Mouse (Mus musculus) midbrain, embryonic 15.5 days (tissue): ENCODE measurements at regions not wholly inside any gene's neighbourhood (a gene's known extent, or its start where the extent isn't known, plus 50 kb on each side); places are given as distances from the start of the nearest gene placed in this dataset.
A peak's percentile ranks its signal among the peaks of the same experiment; 100 is the strongest.

Experiments used
- ATAC-seq: fragments of 200-750 bp; cut with Nextera tagmentation; replicated peaks from 2 replicates; pipeline ENCODE4 v1.8.0; 2017; ENCODE audit warnings: moderate TSS enrichment
- H3K27ac ChIP-seq: fragments of 300-500 bp; sonication (generic); 2 replicates; pipeline ENCODE4 v1.5.1; 2015; ENCODE audit warnings: mild to moderate bottlenecking, inconsistent platforms
- H3K27me3 ChIP-seq: fragments of 300-500 bp; sonication (generic); replicated peaks from 2 replicates; pipeline ENCODE4 v1.6.1; 2015; ENCODE audit warnings: inconsistent platforms
- H3K36me3 ChIP-seq: fragments of 300-500 bp; sonication (generic); replicated peaks from 2 replicates; pipeline ENCODE4 v1.6.1; 2015; ENCODE audit warnings: inconsistent platforms
- H3K4me1 ChIP-seq: fragments of 300-500 bp; sonication (generic); 2 replicates; pipeline ENCODE4 v1.6.1; 2015; ENCODE audit warnings: inconsistent platforms
- H3K4me2 ChIP-seq: fragments of 300-500 bp; sonication (generic); 2 replicates; pipeline ENCODE4 v1.6.1; 2015; ENCODE audit warnings: inconsistent platforms, mild to moderate bottlenecking, moderate library complexity
- H3K4me3 ChIP-seq: fragments of 300-500 bp; sonication (generic); 2 replicates; pipeline ENCODE4 v1.5.1; 2015; ENCODE audit warnings: mild to moderate bottlenecking, inconsistent platforms
- H3K9ac ChIP-seq: fragments of 300-500 bp; sonication (generic); 2 replicates; pipeline ENCODE4 v1.6.1; 2015; ENCODE audit warnings: mild to moderate bottlenecking, inconsistent platforms
- H3K9me3 ChIP-seq: fragments of 300-500 bp; sonication (generic); 2 replicates; pipeline ENCODE4 v1.6.1; 2016; ENCODE audit warnings: inconsistent platforms
- WGBS: fragments of 180-500 bp; shearing (Covaris S2); methylation state at CpG from one replicate; pipeline ENCODE4 v1.1.7; 2015; ENCODE audit warnings: mixed read lengths; 5-methylcytosine and 5-hydroxymethylcytosine counted together

DNA sequence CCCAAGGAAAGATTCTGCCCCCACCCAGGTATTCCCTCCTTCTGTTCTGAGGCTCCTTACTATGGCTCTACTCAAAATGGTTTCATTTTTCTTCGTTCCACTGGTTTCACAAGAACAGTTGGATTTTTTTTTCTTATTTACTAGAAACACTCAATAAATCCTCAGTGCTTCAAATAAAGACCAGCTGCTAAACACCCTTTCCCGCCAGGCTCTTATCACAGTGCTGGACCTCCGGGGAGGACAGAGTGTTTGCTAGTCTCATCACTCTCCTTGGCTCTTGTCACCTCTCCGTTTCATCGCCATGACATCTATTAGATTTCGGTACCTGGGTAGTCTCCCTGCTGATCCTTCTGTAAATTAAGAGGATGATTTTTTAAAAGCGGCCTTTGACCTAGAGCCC, 293.7 kb downstream of the Gm9195 start:
- no peaks in the 10 kb centered on the region for H3K36me3 ChIP-seq
- no peak overlapping the region for H3K9ac ChIP-seq
- H3K27ac ChIP-seq = no peak overlapping the region
- no peaks in the 10 kb centered on the region for H3K4me1 ChIP-seq
- H3K4me2 ChIP-seq = no peak overlapping the region
- ATAC-seq = no peak
- no peaks in the 10 kb centered on the region for H3K9me3 ChIP-seq
- no peak overlapping the region for H3K4me3 ChIP-seq
- 51% methylated on average over 7 of the region's 7 CpGs for WGBS
- no peaks in the 10 kb centered on the region for H3K27me3 ChIP-seq

DNA sequence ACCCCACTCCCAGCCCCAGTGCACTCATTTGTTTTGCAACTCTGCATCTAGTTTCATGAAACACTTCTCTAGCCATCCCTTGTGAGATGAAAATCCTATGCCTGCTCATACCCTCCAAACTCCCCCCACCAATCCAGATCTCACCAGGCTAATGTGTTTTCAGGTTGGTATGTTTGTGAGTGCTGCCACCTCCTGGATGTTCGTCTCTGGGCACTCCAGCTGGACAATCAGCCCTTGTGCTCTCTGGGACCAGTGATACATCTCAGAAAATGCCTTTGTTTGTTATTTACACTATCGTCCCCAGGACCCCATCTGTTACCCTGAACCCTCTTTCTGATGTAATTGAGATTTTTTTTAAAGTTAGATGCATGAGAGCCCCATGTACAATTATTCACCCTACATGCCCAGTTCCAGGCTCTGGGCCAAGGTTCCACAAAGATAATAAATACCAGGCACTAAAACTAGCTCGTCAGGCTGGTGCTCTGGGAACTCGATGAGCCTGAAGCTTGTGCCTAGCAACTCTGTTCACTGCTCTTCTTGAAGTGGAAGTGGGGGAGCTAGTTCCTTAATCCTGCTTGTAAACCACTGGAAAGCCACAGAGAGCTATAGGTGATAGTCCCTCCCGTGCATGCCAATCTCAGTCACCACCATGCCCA, 304.2 kb downstream of the Gm9195 start:
- ATAC-seq = peak; percentile 77
- H3K27ac ChIP-seq = no peak overlapping the region
- H3K36me3 ChIP-seq = no peaks in the 10 kb centered on the region
- 41% methylated on average over 5 of the region's 5 CpGs for WGBS
- H3K4me1 ChIP-seq = no peaks in the 10 kb centered on the region
- H3K4me2 ChIP-seq = no peak overlapping the region
- H3K9me3 ChIP-seq = no peaks in the 10 kb centered on the region
- H3K9ac ChIP-seq = no peak overlapping the region
- no peak overlapping the region for H3K4me3 ChIP-seq
- H3K27me3 ChIP-seq = no peaks in the 10 kb centered on the region

DNA sequence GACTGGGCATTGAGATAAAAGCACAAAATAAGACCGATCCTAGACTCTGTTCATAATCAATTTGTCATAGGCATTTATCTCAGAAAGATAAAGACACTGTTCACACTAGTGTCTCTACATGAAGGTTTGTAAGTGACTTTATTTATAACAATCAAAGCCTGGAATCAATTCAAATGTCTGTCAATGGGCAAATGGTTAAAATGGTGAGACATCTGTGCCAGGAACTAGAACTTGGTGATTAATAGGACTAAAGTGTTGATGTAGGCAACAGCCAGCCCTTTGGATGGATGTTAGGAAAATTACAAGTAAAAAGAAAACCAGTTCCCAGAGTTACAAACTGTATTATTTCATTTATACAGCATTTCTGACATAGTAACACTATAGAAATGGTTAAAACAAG, 315.9 kb downstream of the Gm9195 start:
- H3K27ac ChIP-seq = no peak overlapping the region
- H3K9me3 ChIP-seq = no peaks in the 10 kb centered on the region
- H3K4me2 ChIP-seq = no peak overlapping the region
- ATAC-seq = no peak
- no peaks in the 10 kb centered on the region for H3K36me3 ChIP-seq
- H3K9ac ChIP-seq = no peak overlapping the region
- 81% methylated on average over 1 of the region's 1 CpGs for WGBS
- H3K27me3 ChIP-seq = no peaks in the 10 kb centered on the region
- H3K4me3 ChIP-seq = no peak overlapping the region
- no peaks in the 10 kb centered on the region for H3K4me1 ChIP-seq

DNA sequence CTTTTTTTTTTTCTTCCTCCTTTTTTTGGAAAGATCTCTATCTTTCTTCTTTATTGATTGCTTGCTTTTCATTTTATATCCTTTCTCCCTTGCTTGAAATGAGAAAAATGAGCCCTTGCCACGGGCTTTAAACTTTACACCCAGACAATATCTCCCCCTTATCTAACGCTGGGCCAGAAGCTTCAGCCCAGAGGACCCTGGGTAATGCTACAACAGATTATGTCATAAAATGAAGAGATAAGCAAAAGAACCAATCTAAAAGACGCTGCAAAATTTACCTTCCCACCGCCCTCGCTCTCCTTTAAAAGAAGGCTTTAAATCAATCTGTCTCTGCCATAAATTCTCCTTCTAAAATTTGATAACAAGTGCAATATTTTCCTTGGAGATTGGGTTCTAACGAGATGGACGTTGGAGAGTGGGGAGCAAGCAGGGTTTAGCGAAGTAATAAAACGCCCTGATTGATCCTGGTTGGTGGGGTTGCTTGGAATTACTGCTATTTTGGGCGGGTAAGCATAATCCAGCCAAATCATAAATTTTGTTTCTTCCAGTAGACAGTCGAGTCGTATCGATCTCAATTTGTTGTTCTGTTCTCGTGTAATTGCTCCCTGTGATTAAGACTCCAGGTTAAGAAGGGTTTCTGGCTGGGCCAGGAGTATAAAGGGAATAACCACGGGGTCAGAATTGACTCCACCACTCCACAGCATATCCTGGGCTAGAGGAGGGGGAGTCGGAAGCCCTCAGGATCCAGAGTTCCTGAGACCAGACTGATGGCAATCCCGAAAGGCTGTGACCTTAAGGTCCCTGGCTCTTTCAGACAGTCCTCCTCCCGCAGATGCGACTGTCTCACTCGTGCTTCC, 318.9 kb downstream of the Gm9195 start:
- Histone ChIP-seq H3K4me3 (no peak overlapping the region), H3K9me3 (no peaks in the 10 kb centered on the region), H3K36me3 (no peaks in the 10 kb centered on the region), H3K9ac (no peak overlapping the region), H3K27ac (no peak overlapping the region), H3K4me1 (no peaks in the 10 kb centered on the region), H3K27me3 (no peaks in the 10 kb centered on the region), H3K4me2 (no peak overlapping the region)
- ATAC-seq = no peak
- WGBS = 75% methylated on average over 20 of the region's 20 CpGs

DNA sequence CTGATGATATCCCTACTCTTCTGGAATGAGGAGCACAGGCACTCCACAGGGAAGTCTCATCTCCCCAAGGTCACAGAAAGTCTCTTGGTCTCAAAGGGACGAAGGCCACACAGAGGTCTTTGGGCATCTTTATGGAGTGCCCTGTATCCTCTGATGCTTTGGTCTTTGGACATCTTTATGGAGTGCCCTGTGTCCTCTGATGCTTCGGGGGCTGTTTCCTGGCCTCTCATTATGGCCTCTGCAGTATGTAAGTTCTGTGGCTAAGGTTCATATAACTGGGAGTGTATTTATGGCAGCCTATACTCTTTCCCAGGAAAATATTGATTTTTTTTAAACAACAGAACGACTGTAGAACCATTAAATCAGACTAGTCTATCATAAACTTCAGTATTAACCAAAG, 319.9 kb downstream of the Gm9195 start:
- H3K4me1 ChIP-seq = no peaks in the 10 kb centered on the region
- H3K9ac ChIP-seq = no peak overlapping the region
- no peak overlapping the region for H3K27ac ChIP-seq
- no peaks in the 10 kb centered on the region for H3K36me3 ChIP-seq
- no peak overlapping the region for H3K4me2 ChIP-seq
- H3K27me3 ChIP-seq = no peaks in the 10 kb centered on the region
- no peak overlapping the region for H3K4me3 ChIP-seq
- no peak for ATAC-seq
- 73% methylated on average over 3 of the region's 3 CpGs for WGBS
- no peaks in the 10 kb centered on the region for H3K9me3 ChIP-seq

DNA sequence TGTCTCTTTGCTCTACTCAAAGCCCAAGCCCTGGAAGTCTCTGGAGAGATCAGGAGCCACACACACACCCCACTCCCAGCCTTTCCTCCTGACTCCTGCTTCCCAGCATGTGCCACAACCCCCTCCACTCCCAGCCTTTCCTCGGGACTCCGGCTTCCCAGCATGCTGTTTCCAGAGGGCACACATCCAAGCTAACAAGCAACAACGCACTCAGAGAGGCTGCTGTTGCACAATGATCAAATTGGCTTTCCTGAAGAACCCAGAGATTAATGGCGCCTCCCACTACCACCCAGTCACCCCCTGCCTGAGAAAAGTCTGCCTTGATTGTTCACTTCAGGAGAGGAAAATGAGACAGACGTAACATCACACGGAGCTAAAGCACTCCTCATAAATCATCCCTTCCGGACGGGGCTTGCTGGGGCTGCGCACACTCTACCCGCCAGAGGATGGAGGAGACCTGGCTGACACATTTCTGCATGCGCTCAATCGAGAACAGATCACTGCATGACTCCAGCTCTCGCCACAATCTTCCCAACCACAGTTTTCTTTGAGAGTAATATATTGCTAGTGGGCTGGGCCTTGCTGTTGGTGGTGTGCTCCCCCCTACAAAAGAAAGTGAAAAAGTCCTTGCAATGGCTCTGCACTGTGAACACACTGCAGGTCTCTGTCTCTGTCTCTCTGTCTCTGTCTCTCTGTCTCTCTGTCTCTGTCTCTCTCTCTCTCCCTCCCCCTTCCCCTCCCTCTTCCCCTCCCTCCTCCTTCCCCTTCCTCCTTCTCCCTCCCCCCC, 332.9 kb downstream of the Gm9195 start:
- H3K9me3 ChIP-seq = no peaks in the 10 kb centered on the region
- 41% methylated on average over 13 of the region's 13 CpGs for WGBS
- H3K4me1 ChIP-seq = 0 out of 2 replicates have a peak, but pooled peaks cover 2% of the 10 kb centered on the region
- no peaks in the 10 kb centered on the region for H3K36me3 ChIP-seq
- H3K27me3 ChIP-seq = no peaks in the 10 kb centered on the region
- H3K27ac ChIP-seq = no peak overlapping the region
- peak overlapping the region; percentile 11 for H3K4me2 ChIP-seq
- no peak overlapping the region for H3K4me3 ChIP-seq
- peak; percentile 65 for ATAC-seq
- H3K9ac ChIP-seq = no peak overlapping the region

DNA sequence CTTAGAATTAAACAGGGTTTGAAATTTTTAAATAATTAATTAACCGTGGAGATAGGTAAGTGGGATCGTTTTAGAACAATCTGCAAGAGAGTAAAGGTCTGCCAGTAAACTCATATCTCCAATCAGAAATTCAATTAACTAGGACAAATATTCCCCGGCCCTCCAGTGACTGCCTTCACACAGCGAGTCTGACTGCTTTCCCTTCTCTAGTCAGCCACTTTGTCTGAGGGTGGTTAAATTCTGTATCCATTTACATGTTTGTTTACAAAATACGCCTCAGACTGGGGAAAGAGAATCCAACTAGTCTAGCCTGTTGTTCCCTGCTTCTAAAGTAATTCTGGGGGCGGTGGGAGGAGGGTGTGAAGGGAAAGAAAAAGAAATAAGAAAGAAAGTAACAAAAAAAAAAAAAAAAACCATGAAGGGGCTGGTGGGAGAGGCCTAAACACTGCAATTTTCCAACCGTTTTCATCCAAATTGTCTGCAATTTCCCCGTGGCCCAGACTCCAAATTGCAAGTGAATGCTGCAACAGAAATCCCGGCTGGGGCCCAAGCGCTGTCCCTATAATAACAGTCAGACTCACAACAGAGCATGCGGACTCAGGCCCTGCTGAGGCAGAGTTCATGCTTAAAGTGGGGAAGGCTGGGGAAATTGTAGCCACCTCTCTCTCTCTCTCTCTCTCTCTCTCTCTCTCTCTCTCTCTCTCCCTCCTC, 336.3 kb downstream of the Gm9195 start:
- Histone ChIP-seq H3K4me1 (0 out of 2 replicates have a peak, but pooled peaks cover 2% of the 10 kb centered on the region), H3K36me3 (no peaks in the 10 kb centered on the region), H3K9ac (no peak overlapping the region), H3K9me3 (no peaks in the 10 kb centered on the region), H3K27ac (no peak overlapping the region), H3K27me3 (no peaks in the 10 kb centered on the region), H3K4me2 (no peak overlapping the region), H3K4me3 (no peak overlapping the region)
- no peak for ATAC-seq
- WGBS = 37% methylated on average over 11 of the region's 11 CpGs

DNA sequence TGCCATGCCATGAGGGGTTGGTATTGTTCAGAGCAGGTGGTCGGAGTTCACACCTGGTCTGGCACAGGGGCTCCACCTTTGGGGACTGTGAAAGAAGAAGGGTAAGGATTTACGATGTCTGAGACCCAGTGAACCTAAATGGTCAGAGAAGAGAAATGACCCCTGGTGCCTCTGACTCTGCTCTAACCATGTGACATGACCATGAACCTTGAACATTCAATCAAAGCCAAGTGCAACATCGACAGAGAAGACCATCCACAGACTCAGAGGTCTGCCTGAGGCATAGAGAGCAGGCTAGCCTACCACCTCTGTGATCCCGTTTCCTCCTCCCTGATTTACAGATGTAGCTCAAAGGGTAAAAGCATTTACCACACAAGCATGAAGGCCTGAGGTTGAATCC, 340.0 kb downstream of the Gm9195 start:
- Histone ChIP-seq H3K36me3 (no peaks in the 10 kb centered on the region), H3K9me3 (no peaks in the 10 kb centered on the region), H3K4me1 (peaks cover 6% of the 10 kb centered on the region), H3K9ac (no peak overlapping the region), H3K27ac (no peak overlapping the region), H3K27me3 (no peaks in the 10 kb centered on the region), H3K4me2 (no peak overlapping the region), H3K4me3 (no peak overlapping the region)
- ATAC-seq = no peak
- WGBS = 81% methylated on average over 4 of the region's 4 CpGs

DNA sequence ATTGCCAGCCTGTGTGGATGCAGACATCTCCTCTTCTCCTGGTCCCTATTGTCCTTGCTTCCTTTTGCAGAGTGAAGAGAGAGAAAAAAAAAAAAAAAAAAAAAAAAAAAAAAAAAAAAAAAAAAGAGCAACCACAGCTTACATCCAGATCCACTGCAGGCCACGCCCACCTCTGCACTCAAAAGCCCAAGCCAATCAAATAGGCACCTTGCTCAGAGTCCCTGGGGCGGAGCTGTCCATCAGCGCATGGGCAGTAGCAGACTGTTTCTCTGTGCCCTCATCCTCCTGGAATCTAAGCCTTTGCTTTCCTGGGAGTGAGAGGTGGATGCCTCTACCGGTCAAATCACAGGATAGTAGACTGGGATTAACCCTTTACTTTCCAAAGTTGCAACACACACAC, 342.2 kb downstream of the Gm9195 start:
- H3K27ac ChIP-seq = no peak overlapping the region
- no peaks in the 10 kb centered on the region for H3K27me3 ChIP-seq
- peak; percentile 62; the same call in 1 of the 2 replicates for ATAC-seq
- WGBS = 27% methylated on average over 4 of the region's 4 CpGs
- no peak overlapping the region for H3K9ac ChIP-seq
- no peak overlapping the region for H3K4me2 ChIP-seq
- no peaks in the 10 kb centered on the region for H3K9me3 ChIP-seq
- H3K4me3 ChIP-seq = no peak overlapping the region
- H3K4me1 ChIP-seq = peaks cover 6% of the 10 kb centered on the region
- H3K36me3 ChIP-seq = no peaks in the 10 kb centered on the region

DNA sequence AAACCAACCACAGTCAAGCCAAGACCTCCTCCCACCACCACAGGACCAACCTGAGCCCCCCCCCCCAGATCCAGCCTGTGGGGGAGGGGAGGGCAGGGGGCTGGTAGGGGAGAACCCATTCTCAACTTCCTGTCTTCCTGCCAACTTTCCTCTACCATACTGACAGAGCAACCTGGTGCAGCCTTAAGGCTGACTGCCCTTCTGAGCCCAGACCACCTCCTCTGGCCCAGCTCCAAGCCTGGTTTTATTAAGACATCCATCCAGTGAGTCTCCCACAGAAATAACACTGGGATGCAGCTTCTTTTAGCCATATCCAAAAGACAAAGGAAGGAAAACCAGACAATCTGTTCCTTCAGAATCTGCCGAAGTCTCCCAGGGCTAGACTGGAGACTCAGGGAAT, 342.8 kb downstream of the Gm9195 start:
- Histone ChIP-seq H3K4me1 (peaks cover 6% of the 10 kb centered on the region), H3K9ac (no peak overlapping the region), H3K4me3 (no peak overlapping the region), H3K27ac (no peak overlapping the region), H3K27me3 (no peaks in the 10 kb centered on the region), H3K36me3 (no peaks in the 10 kb centered on the region), H3K9me3 (no peaks in the 10 kb centered on the region), H3K4me2 (no peak overlapping the region)
- 63% methylated on average over 1 of the region's 1 CpGs for WGBS
- no peak for ATAC-seq

DNA sequence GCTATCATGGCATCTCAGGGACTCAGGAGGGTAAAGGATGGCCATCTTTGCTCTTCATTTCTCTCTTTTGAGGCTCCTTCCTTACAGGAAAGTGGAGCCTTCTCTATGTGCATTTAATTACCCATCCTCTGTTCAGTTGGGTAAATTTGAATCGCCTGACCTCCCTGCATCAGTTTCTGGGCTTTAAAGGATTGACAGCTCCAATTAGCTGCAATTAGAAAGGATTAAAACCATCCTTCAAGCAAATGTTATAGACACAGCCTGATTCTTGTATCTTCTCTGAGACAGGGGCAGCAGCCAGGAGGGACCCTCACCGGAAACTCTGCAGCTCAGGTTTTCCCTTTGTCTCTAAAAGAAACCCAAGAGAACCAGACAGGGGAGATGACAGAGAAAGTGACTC, 345.3 kb downstream of the Gm9195 start:
- Histone ChIP-seq H3K27me3 (no peaks in the 10 kb centered on the region), H3K36me3 (no peaks in the 10 kb centered on the region), H3K4me1 (peaks cover 16% of the 10 kb centered on the region), H3K4me2 (no peak overlapping the region), H3K4me3 (no peak overlapping the region), H3K27ac (peak overlapping the region; percentile 36; the same call in 1 of the 2 replicates), H3K9me3 (no peaks in the 10 kb centered on the region), H3K9ac (no peak overlapping the region)
- no peak for ATAC-seq
- WGBS = 29% methylated on average over 2 of the region's 2 CpGs
